Mouse (Mus musculus): Measurements from ENCODE around the gene Rln3. TPM values are rescaled to one million over a fixed set of nuclear protein-coding genes. Genes with fewer than 3 reads are reported as not detected.

The Rln3 gene
- polyA plus RNA-seq, 1 experiment, result not detected

DNA sequence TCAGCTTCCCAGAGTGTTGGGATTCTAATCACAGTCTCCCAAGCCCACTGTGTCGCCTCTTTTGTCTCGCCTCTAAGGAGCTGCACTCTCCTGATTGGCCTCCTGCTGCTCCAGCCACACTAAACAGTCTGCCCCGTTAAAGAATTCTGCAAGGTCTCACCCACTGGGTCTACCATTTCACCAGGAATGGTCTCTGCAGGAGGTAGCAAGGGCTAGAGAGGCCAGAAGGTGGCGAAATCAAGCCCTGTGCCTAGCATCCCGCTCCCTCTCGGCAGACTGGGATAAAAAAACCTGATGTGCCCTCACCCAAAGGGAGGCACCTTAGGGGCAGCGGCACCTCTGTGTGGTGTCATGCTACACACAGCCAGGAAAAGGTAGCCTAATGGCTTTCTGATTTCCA is 697 bp downstream of the Rln3 start:
- peaks cover 2% of the 10 kb centered on the region; the same call in 1 of the 2 replicates for H3K4me1 ChIP-seq (ENCODE audit: control insufficient read depth, insufficient read depth, low read length)
- WGBS, result 86% methylated on average over 7 of the region's 7 CpGs
- H3K4me3 ChIP-seq (replicated peaks; ENCODE audit: control insufficient read depth, low read depth, low read length), result no peak overlapping the region
- H3K27ac ChIP-seq (ENCODE audit: control insufficient read depth, insufficient read depth, low read depth, low read length, poor library complexity), result no peak overlapping the region
- TF ChIP-seq CTCF (IDR thresholded peaks at IDR 0.05; ENCODE audit: control insufficient read depth, insufficient read depth, low read length) (no peak), POLR2A (IDR thresholded peaks at IDR 0.05; ENCODE audit: borderline replicate concordance, control insufficient read depth, low read depth, low read length) (no peak)

DNA sequence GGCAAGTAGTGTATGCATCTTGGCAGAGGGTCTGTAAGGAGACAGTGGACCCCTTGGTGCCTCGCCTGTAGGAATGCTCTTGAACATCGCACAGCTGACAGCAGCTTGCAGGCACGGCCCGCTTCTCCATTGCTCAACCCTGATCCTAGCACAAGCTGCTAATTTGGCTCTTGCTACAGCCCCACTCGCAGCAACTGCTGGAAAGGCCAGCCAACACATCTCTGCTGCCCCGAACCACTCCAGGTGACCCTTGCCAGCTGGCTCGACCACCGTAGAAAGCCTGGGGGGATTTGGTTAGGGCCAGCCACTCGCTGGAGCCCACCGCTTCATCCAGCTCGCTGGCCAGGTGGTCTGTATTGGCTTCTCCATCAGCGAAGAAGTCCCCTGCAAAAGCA is 1.9 kb downstream of the Rln3 start:
- Histone ChIP-seq H3K4me3 (replicated peaks; ENCODE audit: control insufficient read depth, low read depth, low read length) (peak overlapping the region; percentile 70), H3K4me1 (ENCODE audit: control insufficient read depth, insufficient read depth, low read length) (peaks cover 2% of the 10 kb centered on the region; the same call in 1 of the 2 replicates), H3K27ac (ENCODE audit: control insufficient read depth, insufficient read depth, low read depth, low read length, poor library complexity) (peak overlapping the region; percentile 3; the same call in 1 of the 2 replicates)
- whole genome bisulfite sequencing, result 45% methylated on average over 12 of the region's 12 CpGs
- TF ChIP-seq CTCF (IDR thresholded peaks at IDR 0.05; ENCODE audit: control insufficient read depth, insufficient read depth, low read length) (no peak), POLR2A (IDR thresholded peaks at IDR 0.05; ENCODE audit: borderline replicate concordance, control insufficient read depth, low read depth, low read length) (no peak)

DNA sequence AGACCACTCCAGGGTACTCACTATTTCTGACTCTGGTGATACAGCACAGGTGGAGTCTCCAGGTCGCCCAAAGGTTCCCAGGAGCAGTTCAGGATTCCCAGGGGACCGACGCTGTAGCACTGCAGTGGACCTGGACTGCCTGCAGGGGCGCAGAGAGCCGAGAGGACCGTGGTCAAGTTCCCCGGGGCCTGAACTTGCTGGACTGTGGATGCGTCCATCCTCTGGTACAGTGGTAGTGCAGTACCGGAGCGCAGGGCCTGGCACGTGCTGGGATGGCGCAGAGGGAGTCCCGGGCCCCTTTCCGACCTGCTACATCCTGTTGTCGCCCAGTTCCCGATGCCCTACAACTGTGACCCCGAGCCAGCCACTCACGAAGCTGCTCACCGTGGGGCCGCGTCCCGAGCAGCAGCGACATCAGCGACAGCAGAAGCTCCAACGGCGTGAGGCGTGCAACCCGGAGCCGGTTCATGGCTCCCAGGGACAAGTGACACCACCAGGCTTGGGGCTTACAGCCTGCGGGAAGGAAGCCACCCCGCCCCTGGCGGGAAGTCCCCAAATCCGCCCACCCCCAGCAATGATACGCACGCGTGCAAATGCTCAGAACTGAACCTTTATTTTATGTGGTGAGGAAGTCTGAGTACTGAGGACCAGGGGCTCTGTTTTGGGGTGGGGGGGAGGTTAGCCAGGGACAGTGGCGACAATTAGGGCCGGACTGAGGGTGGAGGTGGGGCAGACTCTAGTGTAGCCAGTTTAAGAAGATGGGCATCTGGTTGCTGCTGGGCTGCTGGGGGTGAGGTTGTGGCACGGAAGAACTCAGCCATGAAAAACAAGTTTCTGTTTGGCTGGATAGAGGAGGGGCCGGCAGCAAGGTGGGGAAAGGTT is 2.5 kb downstream of the Rln3 start, which contains the start of gene Il27ra:
Gene Il27ra (minus strand): TSS at position 524 of the 882 bp plus-strand sequence.
- TF ChIP-seq CTCF (IDR thresholded peaks at IDR 0.05; ENCODE audit: control insufficient read depth, insufficient read depth, low read length), result peak; percentile 63
- peak; percentile 4; the same call in 1 of the 2 replicates for TF ChIP-seq POLR2A (IDR thresholded peaks at IDR 0.05; ENCODE audit: borderline replicate concordance, control insufficient read depth, low read depth, low read length)
- under 1% methylated on average over 40 of the region's 40 CpGs for WGBS
- peaks cover 2% of the 10 kb centered on the region; the same call in 1 of the 2 replicates for H3K4me1 ChIP-seq (ENCODE audit: control insufficient read depth, insufficient read depth, low read length)
- H3K27ac ChIP-seq (ENCODE audit: control insufficient read depth, insufficient read depth, low read depth, low read length, poor library complexity), result peak within 1 kb of the TSS; percentile 64
- H3K4me3 ChIP-seq (replicated peaks; ENCODE audit: control insufficient read depth, low read depth, low read length), result peak within 1 kb of the TSS; percentile 70

DNA sequence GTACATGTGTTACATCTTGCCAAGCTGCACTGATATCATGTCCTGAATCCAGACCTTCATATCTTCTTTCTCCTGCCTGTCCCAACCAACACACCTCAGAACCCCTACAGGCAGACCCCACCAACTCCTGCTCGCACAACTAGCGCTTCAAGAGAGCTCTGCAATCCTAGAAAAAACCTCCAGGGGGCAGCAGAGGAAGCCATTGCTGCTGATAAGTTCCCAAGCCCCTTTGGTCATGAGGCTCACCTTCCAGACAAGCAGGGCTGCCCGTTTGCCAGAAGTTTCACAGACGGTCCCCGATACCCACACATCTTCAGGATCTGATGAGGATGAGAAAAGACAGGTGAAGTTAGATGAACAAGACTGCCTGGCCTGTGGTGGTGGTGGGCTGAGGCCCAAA is 5.8 kb downstream of the Rln3 start:
- peak; percentile 61 for TF ChIP-seq CTCF (IDR thresholded peaks at IDR 0.05; ENCODE audit: control insufficient read depth, insufficient read depth, low read length)
- no peak for TF ChIP-seq POLR2A (IDR thresholded peaks at IDR 0.05; ENCODE audit: borderline replicate concordance, control insufficient read depth, low read depth, low read length)
- Histone ChIP-seq H3K4me3 (replicated peaks; ENCODE audit: control insufficient read depth, low read depth, low read length) (no peak overlapping the region), H3K27ac (ENCODE audit: control insufficient read depth, insufficient read depth, low read depth, low read length, poor library complexity) (no peak overlapping the region), H3K4me1 (ENCODE audit: control insufficient read depth, insufficient read depth, low read length) (peaks cover 2% of the 10 kb centered on the region; the same call in 1 of the 2 replicates)
- 9% methylated on average over 5 of the region's 5 CpGs for WGBS

DNA sequence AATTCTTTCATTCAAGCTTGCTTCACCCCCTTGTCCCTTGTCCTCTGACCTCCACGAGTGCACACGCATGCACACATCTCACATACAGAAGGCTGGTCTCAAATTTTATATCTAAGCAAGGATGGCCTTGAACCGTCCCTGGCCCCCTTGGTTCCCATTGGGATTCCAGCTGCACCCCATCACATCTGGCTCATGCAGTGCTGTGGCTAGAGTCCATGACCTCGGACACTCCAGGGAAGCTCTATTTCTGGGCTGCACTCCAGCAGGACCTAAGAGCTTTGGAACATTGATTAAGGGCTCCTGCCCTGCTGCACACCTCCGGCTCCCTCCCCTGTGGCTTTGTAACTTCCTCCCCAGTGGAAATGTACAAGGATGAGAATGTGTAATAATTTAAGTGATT is 6.8 kb downstream of the Rln3 start:
- Histone ChIP-seq H3K4me3 (replicated peaks; ENCODE audit: control insufficient read depth, low read depth, low read length) (no peak overlapping the region), H3K27ac (ENCODE audit: control insufficient read depth, insufficient read depth, low read depth, low read length, poor library complexity) (no peak overlapping the region), H3K4me1 (ENCODE audit: control insufficient read depth, insufficient read depth, low read length) (peaks cover 2% of the 10 kb centered on the region; the same call in 1 of the 2 replicates)
- 83% methylated on average over 5 of the region's 5 CpGs for WGBS
- TF ChIP-seq POLR2A (IDR thresholded peaks at IDR 0.05; ENCODE audit: borderline replicate concordance, control insufficient read depth, low read depth, low read length) (no peak), CTCF (IDR thresholded peaks at IDR 0.05; ENCODE audit: control insufficient read depth, insufficient read depth, low read length) (no peak)

DNA sequence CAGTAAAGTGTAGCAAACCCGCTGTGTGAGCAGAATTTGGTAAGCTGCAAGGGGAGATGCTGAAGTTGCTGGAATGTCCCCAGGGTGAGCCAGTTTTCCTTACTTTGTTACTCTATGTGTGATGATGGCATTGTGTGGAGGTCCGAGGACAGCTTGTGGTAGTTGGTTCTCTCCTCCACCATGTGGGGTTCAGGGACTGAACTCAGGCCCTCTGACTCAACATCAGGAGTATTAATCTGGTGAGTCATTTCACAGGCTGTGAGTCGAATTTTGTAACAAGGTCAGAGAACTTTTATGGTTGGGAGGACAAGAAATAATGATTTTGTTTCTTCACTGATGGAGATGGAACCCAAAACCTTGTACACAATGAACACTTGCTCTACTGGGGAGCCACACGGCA is 12.0 kb downstream of the Rln3 start:
- Histone ChIP-seq H3K27ac (ENCODE audit: control insufficient read depth, insufficient read depth, low read depth, low read length, poor library complexity) (no peak overlapping the region), H3K4me1 (ENCODE audit: control insufficient read depth, insufficient read depth, low read length) (no peaks in the 10 kb centered on the region), H3K4me3 (replicated peaks; ENCODE audit: control insufficient read depth, low read depth, low read length) (no peak overlapping the region)
- WGBS, result 75% methylated on average over 4 of the region's 4 CpGs
- TF ChIP-seq CTCF (IDR thresholded peaks at IDR 0.05; ENCODE audit: control insufficient read depth, insufficient read depth, low read length) (no peak), POLR2A (IDR thresholded peaks at IDR 0.05; ENCODE audit: borderline replicate concordance, control insufficient read depth, low read depth, low read length) (no peak)

DNA sequence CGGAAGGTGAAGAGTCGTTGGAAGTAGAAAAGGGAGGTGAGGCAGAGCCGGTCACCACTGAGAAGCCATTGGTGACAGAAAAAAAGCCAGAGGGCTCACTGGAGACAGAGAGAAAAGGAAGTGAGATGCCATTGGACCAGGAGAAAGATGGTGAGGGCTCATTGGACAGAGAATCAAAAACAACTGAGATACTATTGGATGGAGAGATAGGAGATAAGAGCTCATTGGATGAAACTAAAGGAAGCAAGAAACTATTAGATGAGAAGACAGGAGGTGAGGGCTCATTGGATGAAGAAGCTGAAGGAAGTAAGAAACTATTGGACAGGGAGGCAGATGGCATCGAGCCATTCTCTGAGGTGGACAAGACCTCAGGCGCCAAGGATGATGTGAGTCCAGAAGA is 15.5 kb downstream of the Rln3 start:
- 80% methylated on average over 5 of the region's 5 CpGs for WGBS

DNA sequence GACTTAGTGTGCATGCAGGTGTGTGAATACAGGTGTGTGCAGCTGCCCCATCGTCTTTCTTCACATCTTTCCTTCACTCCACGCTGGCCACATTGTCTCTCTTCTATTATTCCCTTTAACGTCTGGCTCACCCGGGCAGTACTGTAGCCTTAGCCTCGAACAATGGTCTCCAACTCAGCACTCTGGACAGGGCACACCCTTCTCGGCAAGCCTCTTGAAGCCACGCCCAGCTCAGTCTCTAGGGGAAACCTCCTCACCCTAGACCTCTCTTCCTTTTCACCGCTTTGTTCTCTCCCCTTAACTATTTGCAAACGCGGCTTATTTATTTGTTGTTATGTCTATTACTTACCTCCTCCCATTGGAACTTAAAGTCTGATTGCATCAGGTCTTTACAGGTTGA is 17.4 kb downstream of the Rln3 start:
- no peak for TF ChIP-seq CTCF (IDR thresholded peaks at IDR 0.05; ENCODE audit: control insufficient read depth, insufficient read depth, low read length)
- no peak for TF ChIP-seq POLR2A (IDR thresholded peaks at IDR 0.05; ENCODE audit: borderline replicate concordance, control insufficient read depth, low read depth, low read length)
- H3K4me3 ChIP-seq (replicated peaks; ENCODE audit: control insufficient read depth, low read depth, low read length), result no peak overlapping the region
- H3K27ac ChIP-seq (ENCODE audit: control insufficient read depth, insufficient read depth, low read depth, low read length, poor library complexity), result no peak overlapping the region
- 3% methylated on average over 10 of the region's 10 CpGs for WGBS
- no peaks in the 10 kb centered on the region for H3K4me1 ChIP-seq (ENCODE audit: control insufficient read depth, insufficient read depth, low read length)

More for the DNA sequence above, 15.5 kb downstream of the Rln3 start:
- Histone ChIP-seq H3K4me3 (replicated peaks; ENCODE audit: control insufficient read depth, low read depth, low read length) (no peak overlapping the region), H3K27ac (ENCODE audit: control insufficient read depth, insufficient read depth, low read depth, low read length, poor library complexity) (no peak overlapping the region), H3K4me1 (ENCODE audit: control insufficient read depth, insufficient read depth, low read length) (no peaks in the 10 kb centered on the region)
- TF ChIP-seq POLR2A (IDR thresholded peaks at IDR 0.05; ENCODE audit: borderline replicate concordance, control insufficient read depth, low read depth, low read length), result no peak
- no peak for TF ChIP-seq CTCF (IDR thresholded peaks at IDR 0.05; ENCODE audit: control insufficient read depth, insufficient read depth, low read length)
